Mouse (Mus musculus): ENCODE results near the gene Cd47. TPM values are rescaled to one million over a fixed set of nuclear protein-coding genes. Genes with fewer than 3 reads are reported as not detected.

The Cd47 gene
- polyA plus RNA-seq, 1 experiment from 2014 or later: 96.3 TPM

GRCm38 (mm10) chr16:49947049-49947448 is 146.7 kb downstream of the Cd47 start:
- DNase-seq (no peak), ATAC-seq (ENCODE audit: insufficient read depth) (no peak)
- Histone ChIP-seq H3K9me3 (ENCODE audit: low read depth, low read length) (peaks cover 4% of the 10 kb centered on the region; the same call in 1 of the 2 replicates), H3K4me3 (ENCODE audit: low read depth, low read length) (no peak overlapping the region), H3K27ac (ENCODE audit: low read depth) (no peak overlapping the region), H3K4me2 (no peak overlapping the region), H3K4me1 (ENCODE audit: insufficient read depth) (peaks cover under 1% of the 10 kb centered on the region), H3K36me3 (ENCODE audit: insufficient read depth) (no peaks in the 10 kb centered on the region), H3K27me3 (ENCODE audit: insufficient read depth, low read length) (no peaks in the 10 kb centered on the region), H3K9ac (no peak overlapping the region)
- 63% methylated on average over 3 of the region's 3 CpGs for WGBS
- no peak for TF ChIP-seq CTCF (IDR thresholded peaks at IDR 0.05; ENCODE audit: low read depth)

- no peak for TF ChIP-seq CTCF (IDR thresholded peaks at IDR 0.05; ENCODE audit: low read depth)
- no peak overlapping the region for H3K9ac ChIP-seq
- H3K36me3 ChIP-seq (ENCODE audit: insufficient read depth): no peaks in the 10 kb centered on the region
- no peak overlapping the region for H3K27ac ChIP-seq (ENCODE audit: low read depth)
- ATAC-seq (ENCODE audit: insufficient read depth) (no peak), DNase-seq (no peak)
- H3K27me3 ChIP-seq (ENCODE audit: insufficient read depth, low read length): no peaks in the 10 kb centered on the region
- peaks cover 4% of the 10 kb centered on the region; the same call in 1 of the 2 replicates for H3K9me3 ChIP-seq (ENCODE audit: low read depth, low read length)
- no peak overlapping the region for H3K4me2 ChIP-seq
- peaks cover 6% of the 10 kb centered on the region for H3K4me1 ChIP-seq (ENCODE audit: insufficient read depth)
- no peak overlapping the region for H3K4me3 ChIP-seq (ENCODE audit: low read depth, low read length)
- WGBS: 92% methylated on average over 7 of the region's 7 CpGs
Measured at GRCm38 (mm10) chr16:49947610-49948009, 147.3 kb downstream of the Cd47 start.

- no peak for ATAC-seq (ENCODE audit: insufficient read depth)
- H3K27ac ChIP-seq (ENCODE audit: low read depth): no peak overlapping the region
- peaks cover 6% of the 10 kb centered on the region for H3K4me1 ChIP-seq (ENCODE audit: insufficient read depth)
Measured at GRCm38 (mm10) chr16:49948287-49948686, 148.0 kb downstream of the Cd47 start.

GRCm38 (mm10) chr16:49949261-49949660 is 148.9 kb downstream of the Cd47 start:
- no peak overlapping the region for H3K4me2 ChIP-seq
- H3K9me3 ChIP-seq (ENCODE audit: low read depth, low read length): peaks cover 4% of the 10 kb centered on the region; the same call in 1 of the 2 replicates
- no peak for ATAC-seq (ENCODE audit: insufficient read depth)
- H3K9ac ChIP-seq: no peak overlapping the region
- no peak for DNase-seq
- peaks cover 10% of the 10 kb centered on the region for H3K4me1 ChIP-seq (ENCODE audit: insufficient read depth)
- 41% methylated on average over 4 of the region's 4 CpGs for WGBS
- H3K27me3 ChIP-seq (ENCODE audit: insufficient read depth, low read length): no peaks in the 10 kb centered on the region
- H3K4me3 ChIP-seq (ENCODE audit: low read depth, low read length): no peak overlapping the region
- no peaks in the 10 kb centered on the region for H3K36me3 ChIP-seq (ENCODE audit: insufficient read depth)
- no peak overlapping the region for H3K27ac ChIP-seq (ENCODE audit: low read depth)
- TF ChIP-seq CTCF (IDR thresholded peaks at IDR 0.05; ENCODE audit: low read depth): no peak

More at GRCm38 (mm10) chr16:49948287-49948686, 148.0 kb downstream of the Cd47 start:
- Histone ChIP-seq H3K27me3 (ENCODE audit: insufficient read depth, low read length) (no peaks in the 10 kb centered on the region), H3K4me2 (no peak overlapping the region), H3K36me3 (ENCODE audit: insufficient read depth) (no peaks in the 10 kb centered on the region), H3K9ac (no peak overlapping the region), H3K4me3 (ENCODE audit: low read depth, low read length) (no peak overlapping the region), H3K9me3 (ENCODE audit: low read depth, low read length) (peaks cover 4% of the 10 kb centered on the region; the same call in 1 of the 2 replicates)
- no peak for DNase-seq
- WGBS: 75% methylated on average over 3 of the region's 3 CpGs
- no peak for TF ChIP-seq CTCF (IDR thresholded peaks at IDR 0.05; ENCODE audit: low read depth)

GRCm38 (mm10) chr16:49950340-49950739 is 150.0 kb downstream of the Cd47 start:
- no peak overlapping the region for H3K4me2 ChIP-seq
- WGBS: 91% methylated on average over 2 of the region's 2 CpGs
- no peaks in the 10 kb centered on the region for H3K36me3 ChIP-seq (ENCODE audit: insufficient read depth)

GRCm38 (mm10) chr16:49951288-49951691 is 151.0 kb downstream of the Cd47 start:
- DNase-seq (peak; percentile 94), ATAC-seq (ENCODE audit: insufficient read depth) (peak; percentile 81)
- 35% methylated on average over 2 of the region's 2 CpGs for WGBS
- Histone ChIP-seq H3K27me3 (ENCODE audit: insufficient read depth, low read length) (no peaks in the 10 kb centered on the region), H3K4me2 (no peak overlapping the region), H3K4me3 (ENCODE audit: low read depth, low read length) (no peak overlapping the region), H3K9me3 (ENCODE audit: low read depth, low read length) (peaks cover 4% of the 10 kb centered on the region; the same call in 1 of the 2 replicates), H3K27ac (ENCODE audit: low read depth) (peak overlapping the region; percentile 33; the same call in 1 of the 2 replicates), H3K9ac (no peak overlapping the region), H3K4me1 (ENCODE audit: insufficient read depth) (peaks cover 10% of the 10 kb centered on the region), H3K36me3 (ENCODE audit: insufficient read depth) (no peaks in the 10 kb centered on the region)
- no peak for TF ChIP-seq CTCF (IDR thresholded peaks at IDR 0.05; ENCODE audit: low read depth)

More at GRCm38 (mm10) chr16:49950340-49950739, 150.0 kb downstream of the Cd47 start:
- no peaks in the 10 kb centered on the region for H3K27me3 ChIP-seq (ENCODE audit: insufficient read depth, low read length)
- H3K4me1 ChIP-seq (ENCODE audit: insufficient read depth): peaks cover 10% of the 10 kb centered on the region
- DNase-seq (no peak), ATAC-seq (ENCODE audit: insufficient read depth) (no peak)
- H3K9me3 ChIP-seq (ENCODE audit: low read depth, low read length): peaks cover 4% of the 10 kb centered on the region; the same call in 1 of the 2 replicates
- TF ChIP-seq CTCF (IDR thresholded peaks at IDR 0.05; ENCODE audit: low read depth): no peak
- H3K9ac ChIP-seq: no peak overlapping the region
- H3K4me3 ChIP-seq (ENCODE audit: low read depth, low read length): no peak overlapping the region
- H3K27ac ChIP-seq (ENCODE audit: low read depth): no peak overlapping the region

- Histone ChIP-seq H3K27ac (ENCODE audit: low read depth) (peak overlapping the region; percentile 33), H3K4me1 (ENCODE audit: insufficient read depth) (peaks cover 10% of the 10 kb centered on the region), H3K9ac (no peak overlapping the region), H3K36me3 (ENCODE audit: insufficient read depth) (no peaks in the 10 kb centered on the region), H3K4me3 (ENCODE audit: low read depth, low read length) (no peak overlapping the region), H3K4me2 (peak overlapping the region; percentile 10; the same call in 1 of the 2 replicates), H3K9me3 (ENCODE audit: low read depth, low read length) (peaks cover 4% of the 10 kb centered on the region; the same call in 1 of the 2 replicates), H3K27me3 (ENCODE audit: insufficient read depth, low read length) (no peaks in the 10 kb centered on the region)
- no peak for TF ChIP-seq CTCF (IDR thresholded peaks at IDR 0.05; ENCODE audit: low read depth)
- DNase-seq (peak; percentile 83), ATAC-seq (ENCODE audit: insufficient read depth) (peak; percentile 76)
- WGBS: 42% methylated on average over 8 of the region's 8 CpGs
Measured at GRCm38 (mm10) chr16:49951925-49952523, 151.7 kb downstream of the Cd47 start.
